Mouse (Mus musculus) cortical plate, adult 2 months (tissue): ENCODE results near the gene Acap3. TPM values are rescaled to one million over a fixed set of nuclear protein-coding genes. Genes with fewer than 3 reads are reported as not detected.

ENCODE experiments used
- H3K27ac ChIP-seq: fragments of 200-500 bp; 2 replicates; pipeline ENCODE4 v1.5.1; 2012; ENCODE audit warnings: low read length, control low read depth, inconsistent platforms; ENCODE audit not compliant: insufficient read depth
- H3K4me1 ChIP-seq: fragments of 200-500 bp; 2 replicates; pipeline ENCODE4 v1.6.1; 2011; ENCODE audit warnings: low read length; ENCODE audit not compliant: control insufficient read depth, insufficient read depth
- H3K4me3 ChIP-seq: fragments of 200-500 bp; 2 replicates; pipeline ENCODE4 v1.5.1; 2011; ENCODE audit warnings: mild to moderate bottlenecking, low read length, control low read depth; ENCODE audit not compliant: insufficient read depth
- CTCF ChIP-seq: fragments of 200-500 bp; IDR thresholded peaks from 2 replicates; pipeline ENCODE4 v1.5.1; 2011; ENCODE audit warnings: mild to moderate bottlenecking, control low read depth, low read length; ENCODE audit not compliant: insufficient read depth; ENCODE audit errors: extremely low read depth
- POLR2A ChIP-seq: fragments of 200-500 bp; IDR thresholded peaks from 2 replicates; pipeline ENCODE4 v1.6.1; 2011; ENCODE audit warnings: mild to moderate bottlenecking, low read length, control low read depth; ENCODE audit not compliant: insufficient read depth; ENCODE audit errors: extremely low read depth
- polyA plus RNA-seq: library from polyadenylated mRNA; depleted of rRNA; stranded (reverse); fragments of >200 nt; gene quantifications from 2 replicates; pipeline ENCODE4 v1.2.3, GENCODE M21; 2012; rRNA removed

Gene Acap3
- polyA plus RNA-seq, 1 experiment = 136 TPM

GRCm38 (mm10) chr4:155955491-155955890 is 63.9 kb downstream of the Acap3 start:
- no peak for TF ChIP-seq POLR2A
- no peak for TF ChIP-seq CTCF
- Histone ChIP-seq H3K4me1 (no peaks in the 10 kb centered on the region), H3K4me3 (no peak overlapping the region), H3K27ac (no peak overlapping the region)

Other genes with a start within 250 kb of the Acap3 start
- gene Gm10563, start 246.4 kb upstream of the Acap3 start, polyA plus RNA-seq = not detected in 2 replicates
- 5.9 and 6.0 TPM in 2 replicates for gene Mmp23, start 238.4 kb upstream of the Acap3 start, polyA plus RNA-seq
- gene Mib2, start 222.6 kb upstream of the Acap3 start, polyA plus RNA-seq = 153 and 169 TPM in 2 replicates
- 42.8 and 45.8 TPM in 2 replicates for gene Fndc10, start 197.5 kb upstream of the Acap3 start, polyA plus RNA-seq
- gene Ssu72, start 187.0 kb upstream of the Acap3 start, polyA plus RNA-seq = 131 and 138 TPM in 2 replicates
- gene Tmem240, start 157.0 kb upstream of the Acap3 start, polyA plus RNA-seq = 68.5 and 70.6 TPM in 2 replicates
- 84.4 and 93.0 TPM in 2 replicates for gene Atad3a, start 130.7 kb upstream of the Acap3 start, polyA plus RNA-seq
- gene Vwa1, start 117.1 kb upstream of the Acap3 start, polyA plus RNA-seq = 29.8 and 32.1 TPM in 2 replicates
- gene Tmem88b, start 105.9 kb upstream of the Acap3 start, polyA plus RNA-seq = 39.2 and 50.5 TPM in 2 replicates
- not detected in 2 replicates for gene Ankrd65, start 101.4 kb upstream of the Acap3 start, polyA plus RNA-seq
- gene Mrpl20, start 88.9 kb upstream of the Acap3 start, polyA plus RNA-seq = 105 and 110 TPM in 2 replicates
- gene Ccnl2, start 79.3 kb upstream of the Acap3 start, polyA plus RNA-seq = 112 and 121 TPM in 2 replicates
- 128 and 131 TPM in 2 replicates for gene Aurkaip1, start 60.5 kb upstream of the Acap3 start, polyA plus RNA-seq
- gene Mxra8, start 52.1 kb upstream of the Acap3 start, polyA plus RNA-seq = 14.9 and 15.7 TPM in 2 replicates
- gene Dvl1, start 44.4 kb upstream of the Acap3 start, polyA plus RNA-seq = 133 and 145 TPM in 2 replicates
- gene Tas1r3, start 28.5 kb upstream of the Acap3 start, polyA plus RNA-seq = 0.17 and 0.23 TPM in 2 replicates
- 19.7 and 21.9 TPM in 2 replicates for gene Cptp, start 22.4 kb upstream of the Acap3 start, polyA plus RNA-seq
- gene Ints11, start 22.3 kb upstream of the Acap3 start, polyA plus RNA-seq = 39.4 and 42.5 TPM in 2 replicates
- 90.6 and 94.2 TPM in 2 replicates for gene Pusl1, start within 50 bp of the Acap3 start, polyA plus RNA-seq
- gene Ube2j2, start 52.0 kb downstream of the Acap3 start, polyA plus RNA-seq = 72.6 and 75.2 TPM in 2 replicates
- 19.3 and 22.2 TPM in 2 replicates for gene C1qtnf12, start 70.5 kb downstream of the Acap3 start, polyA plus RNA-seq
- gene B3galt6, start 100.8 kb downstream of the Acap3 start, polyA plus RNA-seq = 8.9 and 11.0 TPM in 2 replicates
- gene Sdf4, start 101.0 kb downstream of the Acap3 start, polyA plus RNA-seq = 122 and 126 TPM in 2 replicates
- gene Tnfrsf4, start 122.0 kb downstream of the Acap3 start, polyA plus RNA-seq = 3.4 and 4.0 TPM in 2 replicates
- 0.17 and 0.34 TPM in 2 replicates for gene Tnfrsf18, start 134.3 kb downstream of the Acap3 start, polyA plus RNA-seq
- 0.10 and 0.34 TPM in 2 replicates for gene Ttll10, start 167.6 kb downstream of the Acap3 start, polyA plus RNA-seq
- 34.8 and 38.8 TPM in 2 replicates for gene 9430015G10Rik, start 218.2 kb downstream of the Acap3 start, polyA plus RNA-seq
- 2.0 and 2.1 TPM in 2 replicates for gene Rnf223, start 238.7 kb downstream of the Acap3 start, polyA plus RNA-seq